Mouse (Mus musculus) MEL (cell line): ENCODE data around the gene Mmp23. TPM values are rescaled to one million over a fixed set of nuclear protein-coding genes. Genes with fewer than 3 reads are reported as not detected.
"Not testable (repeated sequence)": the region's sequence is repeated elsewhere in the genome, so short reads cannot be mapped to it uniquely, and the experiment has no call there.

Experiments
- DNase-seq: peaks from one replicate; pipeline ENCODE4 v3.0.0; 2011; ENCODE audit warnings: low read depth, low spot score
- H3K27ac ChIP-seq: 2 replicates; pipeline ENCODE4 v1.5.1; 2012; ENCODE audit warnings: low read depth, mild to moderate bottlenecking, control low read depth, low read length, moderate library complexity; ENCODE audit not compliant: control insufficient read depth
- H3K27me3 ChIP-seq, 2 experiments: fragments of 150-350 bp in 1 of 2; sonication (generic) in 1 of 2; 2 replicates each; pipeline ENCODE4 v1.6.1; 2012; ENCODE audit warnings: low read length in 2 of 2, mild to moderate bottlenecking in 2 of 2, improper control_type of control experiment in 1 of 2, moderate library complexity in 1 of 2; ENCODE audit not compliant: insufficient read depth in 2 of 2, control insufficient read depth in 1 of 2
- H3K36me3 ChIP-seq, 2 experiments: 2 replicates each; pipeline ENCODE4 v1.6.1; 2012 to 2014; ENCODE audit warnings: low read length in 2 of 2, improper control_type of control experiment in 1 of 2, inconsistent platforms in 1 of 2, mild to moderate bottlenecking in 1 of 2; ENCODE audit not compliant: insufficient read depth in 2 of 2, control insufficient read depth in 1 of 2
- H3K4me1 ChIP-seq, 2 experiments: fragments of 150-350 bp in 1 of 2; sonication (generic) in 1 of 2; 2 replicates each; pipeline ENCODE4 v1.6.1; 2012; ENCODE audit warnings: low read length in 2 of 2, improper control_type of control experiment in 1 of 2, mild to moderate bottlenecking in 1 of 2; ENCODE audit not compliant: insufficient read depth in 2 of 2, control insufficient read depth in 1 of 2
- H3K4me3 ChIP-seq, 2 experiments: fragments of 150-350 bp in 1 of 2; sonication (generic) in 1 of 2; 2 replicates each; pipeline ENCODE4 v1.5.1; 2012; ENCODE audit warnings: low read depth in 2 of 2, low read length in 2 of 2, mild to moderate bottlenecking in 2 of 2, moderate library complexity in 2 of 2, control low read depth in 1 of 2, improper control_type of control experiment in 1 of 2; ENCODE audit not compliant: control insufficient read depth in 1 of 2, insufficient read depth in 1 of 2
- H3K79me2 ChIP-seq: 2 replicates; pipeline ENCODE4 v1.6.1; 2012; ENCODE audit warnings: mild to moderate bottlenecking, low read length, moderate library complexity; ENCODE audit not compliant: control insufficient read depth, poor library complexity, insufficient read depth
- H3K9ac ChIP-seq: 2 replicates; pipeline ENCODE4 v1.6.1; 2012; ENCODE audit warnings: low read depth, mild to moderate bottlenecking, control low read depth, low read length, moderate library complexity; ENCODE audit not compliant: control insufficient read depth, poor library complexity, severe bottlenecking
- H3K9me3 ChIP-seq: fragments of 150-350 bp; sonication (generic); replicated peaks from 2 replicates; pipeline ENCODE4 v1.6.1; 2012; ENCODE audit warnings: mild to moderate bottlenecking, low read length, improper control_type of control experiment, moderate library complexity; ENCODE audit not compliant: insufficient read depth
- CHD1 ChIP-seq: IDR thresholded peaks from 2 replicates; pipeline ENCODE4 v1.6.1; 2012; ENCODE audit warnings: low read depth, mild to moderate bottlenecking, inconsistent platforms, low read length, improper control_type of control experiment
- CHD2 ChIP-seq: IDR thresholded peaks from 2 replicates; pipeline ENCODE4 v1.6.1; 2011; ENCODE audit warnings: low read length, improper control_type of control experiment
- CTCF ChIP-seq, 3 experiments: IDR thresholded peaks in 2 of 3; conservative IDR thresholded peaks in 1 of 3; 2 replicates each; pipeline ENCODE4 v1.5.1; 2011 to 2012; ENCODE audit warnings: low read length in 3 of 3, low read depth in 2 of 3, mild to moderate bottlenecking in 2 of 3, improper control_type of control experiment in 1 of 3, inconsistent platforms in 1 of 3, mixed read lengths in 1 of 3, moderate library complexity in 1 of 3; ENCODE audit not compliant: control insufficient read depth in 1 of 3, insufficient read depth in 1 of 3, poor library complexity in 1 of 3, severe bottlenecking in 1 of 3
- ELF1 ChIP-seq: IDR thresholded peaks from 2 replicates; pipeline ENCODE4 v1.6.1; 2014; ENCODE audit warnings: low read depth, mild to moderate bottlenecking, inconsistent platforms, low read length, improper control_type of control experiment, moderate library complexity
- GABPA ChIP-seq: IDR thresholded peaks from 2 replicates; pipeline ENCODE4 v1.6.1; 2012; ENCODE audit warnings: low read depth, mild to moderate bottlenecking, inconsistent platforms, low read length, improper control_type of control experiment, moderate library complexity
- KAT2A ChIP-seq: conservative IDR thresholded peaks from 2 replicates; pipeline ENCODE4 v1.6.1; 2012; ENCODE audit warnings: low read depth, low read length, improper control_type of control experiment, inconsistent platforms
- MAX ChIP-seq: IDR thresholded peaks from 2 replicates; pipeline ENCODE4 v1.6.1; 2011; ENCODE audit warnings: low read length, improper control_type of control experiment
- MEF2A ChIP-seq: IDR thresholded peaks from 2 replicates; pipeline ENCODE4 v1.6.1; 2014; ENCODE audit warnings: low read depth, mild to moderate bottlenecking, inconsistent platforms, low read length, improper control_type of control experiment; ENCODE audit not compliant: poor library complexity, insufficient replicate concordance, severe bottlenecking; ENCODE audit errors: extremely low read depth
- MXI1 ChIP-seq: IDR thresholded peaks from 2 replicates; pipeline ENCODE4 v1.6.1; 2011; ENCODE audit warnings: mild to moderate bottlenecking, low read depth, low read length, improper control_type of control experiment
- MYB ChIP-seq: IDR thresholded peaks from 2 replicates; pipeline ENCODE4 v1.6.1; 2011; ENCODE audit warnings: mild to moderate bottlenecking, low read depth, low read length, improper control_type of control experiment
- MYC ChIP-seq: IDR thresholded peaks from 2 replicates; pipeline ENCODE4 v1.6.1; 2011; ENCODE audit warnings: low read depth, mild to moderate bottlenecking, low read length, improper control_type of control experiment, moderate library complexity
- POLR2AphosphoS5 ChIP-seq: IDR thresholded peaks from 2 replicates; pipeline ENCODE4 v1.6.1; 2012; ENCODE audit warnings: low read depth, borderline replicate concordance, mild to moderate bottlenecking, inconsistent platforms, low read length, moderate library complexity, mixed read lengths
- SMC3 ChIP-seq: IDR thresholded peaks from 2 replicates; pipeline ENCODE4 v1.6.1; 2011; ENCODE audit warnings: low read depth, low read length, improper control_type of control experiment
- TBP ChIP-seq: IDR thresholded peaks from 2 replicates; pipeline ENCODE4 v1.8.0; 2011; ENCODE audit warnings: low read depth, low read length, improper control_type of control experiment
- USF2 ChIP-seq, 2 experiments: IDR thresholded peaks; 2 replicates each; pipeline ENCODE4 v1.6.1; 2011 to 2012; ENCODE audit warnings: improper control_type of control experiment in 2 of 2, low read length in 2 of 2, borderline replicate concordance in 1 of 2, inconsistent platforms in 1 of 2, low read depth in 1 of 2, mild to moderate bottlenecking in 1 of 2; ENCODE audit not compliant: insufficient read depth in 1 of 2
- ZC3H11A ChIP-seq: IDR thresholded peaks from 2 replicates; pipeline ENCODE4 v1.6.1; 2012; ENCODE audit warnings: low read depth, mild to moderate bottlenecking, inconsistent platforms, low read length, improper control_type of control experiment
- ZKSCAN1 ChIP-seq: IDR thresholded peaks from 2 replicates; pipeline ENCODE4 v1.6.1; 2012; ENCODE audit warnings: low read depth, mild to moderate bottlenecking, inconsistent platforms, low read length, improper control_type of control experiment, moderate library complexity
- polyA plus RNA-seq, 2 experiments: library from polyadenylated mRNA; stranded (reverse) in 1 of 2; unstranded in 1 of 2; fragments of >175 nt in 1 of 2; fragments of >200 nt in 1 of 2; gene quantifications; 2 replicates each; pipeline versions ENCODE4 v1.2.1 to v1.2.4; 2012; ENCODE audit warnings: low replicate concordance in 2 of 2, low read depth in 1 of 2; ENCODE audit not compliant: insufficient read length in 2 of 2, insufficient read depth in 1 of 2, missing spikeins in 1 of 2
- total RNA-seq: library from RNA; depleted of rRNA; stranded (reverse); fragments of 300-350 nt; gene quantifications from 2 replicates; pipeline ENCODE4 v1.2.3, GENCODE M21; 2012

Mmp23 gene
- total and polyA plus RNA-seq, 3 experiments, result 1.6 to 2.4 TPM; not detected in 1

GRCm38 (mm10) chr4:155692421-155692820, 39.2 kb upstream of the Mmp23 start:
- no peak overlapping the region for H3K9ac ChIP-seq
- H3K27ac ChIP-seq, result no peak overlapping the region
- DNase-seq, result peak; percentile 49
- no peaks in the 10 kb centered on the region for H3K9me3 ChIP-seq
- H3K27me3 ChIP-seq, result peaks cover 0 to 5% of the 10 kb centered on the region in 2 experiments; a peak in 2 of 4 replicates
- peaks cover 0 to 9% of the 10 kb centered on the region in 2 experiments; a peak in 1 of 4 replicates for H3K4me1 ChIP-seq
- peaks cover 0 to 2% of the 10 kb centered on the region in 2 experiments; a peak in 1 of 4 replicates for H3K36me3 ChIP-seq
- TF ChIP-seq MAX (no peak), CTCF (IDR thresholded peaks at IDR 0.05 in 2 of 3, conservative IDR thresholded peaks at IDR 0.05 in 1 of 3; ENCODE audit: control insufficient read depth in 1 of 3, insufficient read depth in 1 of 3, low read depth in 2 of 3, low read length in 3 of 3, poor library complexity in 1 of 3, severe bottlenecking in 1 of 3) (no peak), POLR2AphosphoS5 (no peak), ELF1 (no peak), TBP (no peak), USF2 (IDR thresholded peaks at IDR 0.05; ENCODE audit: borderline replicate concordance in 1 of 2, insufficient read depth in 1 of 2, low read depth in 1 of 2, low read length in 2 of 2) (no peak), CHD1 (no peak), GABPA (no peak), KAT2A (no peak), SMC3 (no peak), MYB (no peak)
- H3K79me2 ChIP-seq, result no peaks in the 10 kb centered on the region; the same call in 1 of the 2 replicates
- no peak overlapping the region for H3K4me3 ChIP-seq

- Histone ChIP-seq H3K9ac (no peak overlapping the region), H3K27me3 (peaks cover 0 to 7% of the 10 kb centered on the region in 2 experiments; a peak in 2 of 4 replicates), H3K79me2 (no peaks in the 10 kb centered on the region; the same call in 1 of the 2 replicates), H3K9me3 (no peaks in the 10 kb centered on the region), H3K36me3 (peaks cover 0 to 2% of the 10 kb centered on the region in 2 experiments; a peak in 1 of 4 replicates), H3K4me1 (peaks cover 0 to 9% of the 10 kb centered on the region in 2 experiments; a peak in 1 of 4 replicates), H3K4me3 (no peak overlapping the region), H3K27ac (no peak overlapping the region)
- TF ChIP-seq MYC (no peak), ZC3H11A (no peak), MEF2A (no peak), ZKSCAN1 (no peak), MXI1 (no peak), USF2 (IDR thresholded peaks at IDR 0.05; ENCODE audit: borderline replicate concordance in 1 of 2, insufficient read depth in 1 of 2, low read depth in 1 of 2, low read length in 2 of 2) (no peak), MAX (no peak), CHD2 (no peak), KAT2A (no peak)
- DNase-seq, result no peak
These were observed 37.6 kb upstream of the Mmp23 start for GRCm38 (mm10) chr4:155690571-155691375.

DNA sequence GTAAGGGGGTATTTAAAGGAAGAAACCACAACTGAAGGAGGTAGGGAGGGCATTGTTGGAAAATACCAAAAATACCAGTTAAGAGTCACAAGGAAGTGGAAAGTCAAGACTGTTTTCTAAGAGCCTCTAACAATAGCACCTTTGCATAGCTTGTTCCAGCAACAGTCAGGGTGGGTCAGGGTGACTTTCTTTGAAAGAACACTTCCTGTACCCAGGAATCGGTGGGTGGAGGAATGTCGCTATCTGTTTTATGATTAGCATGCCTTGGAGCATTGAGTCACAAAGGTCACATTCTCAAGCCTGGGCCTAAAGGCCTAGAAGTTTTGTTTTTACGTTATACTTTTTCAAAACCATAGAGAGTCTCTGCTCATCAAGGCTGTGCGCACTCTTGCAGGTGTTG, 34.6 kb upstream of the Mmp23 start:
- H3K27me3 ChIP-seq, H3K27ac ChIP-seq, DNase-seq, H3K4me3 ChIP-seq, H3K9ac ChIP-seq, H3K36me3 ChIP-seq, H3K9me3 ChIP-seq, H3K4me1 ChIP-seq, H3K79me2 ChIP-seq: not testable (repeated sequence)
